Mouse (Mus musculus) liver, adult 2 months (tissue): ENCODE results near the gene Adm2. TPM values are rescaled to one million over a fixed set of nuclear protein-coding genes. Genes with fewer than 3 reads are reported as not detected.

ENCODE experiments used
- DNase-seq: peaks from one replicate; pipeline ENCODE4 v3.0.0-alpha.2; 2011; ENCODE audit warnings: low read depth, low spot score; ENCODE audit errors: extremely low read depth
- H3K27ac ChIP-seq: fragments of 200-500 bp; replicated peaks from 2 replicates; pipeline ENCODE4 v1.5.1; 2012; ENCODE audit warnings: low read depth, mild to moderate bottlenecking, control low read depth, inconsistent platforms, low read length; ENCODE audit not compliant: insufficient read depth
- H3K27me3 ChIP-seq: fragments of 200-500 bp; 2 replicates; pipeline ENCODE4 v1.6.1; 2012; ENCODE audit warnings: mild to moderate bottlenecking, moderate library complexity, low read length, inconsistent platforms; ENCODE audit not compliant: control insufficient read depth, insufficient read depth
- H3K36me3 ChIP-seq: fragments of 200-500 bp; 2 replicates; pipeline ENCODE4 v1.6.1; 2012; ENCODE audit warnings: low read length, inconsistent platforms; ENCODE audit not compliant: control insufficient read depth, insufficient read depth
- H3K4me1 ChIP-seq: fragments of 200-500 bp; 2 replicates; pipeline ENCODE4 v1.6.1; 2011; ENCODE audit warnings: low read length; ENCODE audit not compliant: control insufficient read depth, insufficient read depth
- H3K4me3 ChIP-seq: fragments of 200-500 bp; 2 replicates; pipeline ENCODE4 v1.5.1; 2011; ENCODE audit warnings: low read depth, mild to moderate bottlenecking, control low read depth, low read length, moderate library complexity; ENCODE audit not compliant: insufficient read depth
- H3K79me2 ChIP-seq: fragments of 200-500 bp; 2 replicates; pipeline ENCODE4 v1.6.1; 2012; ENCODE audit warnings: inconsistent platforms, mild to moderate bottlenecking, low read length, moderate library complexity; ENCODE audit not compliant: control insufficient read depth, insufficient read depth
- H3K9ac ChIP-seq: fragments of 200-500 bp; 2 replicates; pipeline ENCODE4 v1.6.1; 2012; ENCODE audit warnings: low read depth, mild to moderate bottlenecking, control low read depth, inconsistent platforms, low read length
- CTCF ChIP-seq: fragments of 200-500 bp; IDR thresholded peaks from 2 replicates; pipeline ENCODE4 v1.5.1; 2011; ENCODE audit warnings: low read depth, low read length, control low read depth
- POLR2A ChIP-seq: fragments of 200-500 bp; IDR thresholded peaks from 2 replicates; pipeline ENCODE4 v1.6.1; 2011; ENCODE audit warnings: low read length, control low read depth; ENCODE audit not compliant: insufficient read depth; ENCODE audit errors: extremely low read depth
- WGBS: fragments of 180-500 bp; shearing (Covaris S2); methylation state at CpG from one replicate; pipeline ENCODE4 v1.1.7; 2018; 5-methylcytosine and 5-hydroxymethylcytosine counted together
- polyA plus RNA-seq: library from polyadenylated mRNA; depleted of rRNA; stranded (reverse); fragments of >200 nt; gene quantifications from 2 replicates; pipeline ENCODE4 v1.2.3, GENCODE M21; 2012
- total RNA-seq: library from RNA; depleted of rRNA; stranded (reverse); fragments of >200 nt; gene quantifications from 2 replicates; pipeline ENCODE4 v1.2.3, GENCODE M21; 2014

Gene Adm2
- total and polyA plus RNA-seq, 2 experiments: not detected

GRCm38 (mm10) chr15:89300600-89300999 lies 21.9 kb upstream of the Adm2 start:
- 96% methylated on average over 8 of the region's 8 CpGs for WGBS
- no peaks in the 10 kb centered on the region for H3K27me3 ChIP-seq
- peaks cover 16% of the 10 kb centered on the region for H3K36me3 ChIP-seq
- no peaks in the 10 kb centered on the region for H3K4me1 ChIP-seq
- H3K27ac ChIP-seq: no peak overlapping the region
- H3K4me3 ChIP-seq: no peak overlapping the region
- H3K9ac ChIP-seq: no peak overlapping the region
- no peaks in the 10 kb centered on the region for H3K79me2 ChIP-seq
- TF ChIP-seq POLR2A (no peak), CTCF (no peak)
- no peak for DNase-seq

- Histone ChIP-seq H3K27ac (no peak overlapping the region), H3K27me3 (no peaks in the 10 kb centered on the region), H3K4me1 (no peaks in the 10 kb centered on the region; the same call in 1 of the 2 replicates), H3K9ac (no peak overlapping the region), H3K79me2 (peaks cover 30% of the 10 kb centered on the region; the same call in 1 of the 2 replicates), H3K36me3 (peaks cover 9% of the 10 kb centered on the region), H3K4me3 (no peak overlapping the region)
- TF ChIP-seq POLR2A (no peak), CTCF (no peak)
- WGBS: 82% methylated on average over 1 of the region's 1 CpGs
- DNase-seq: no peak
These were observed 16.6 kb upstream of the Adm2 start for GRCm38 (mm10) chr15:89305966-89306365.

GRCm38 (mm10) chr15:89307461-89307860 lies 15.1 kb upstream of the Adm2 start:
- DNase-seq: no peak
- TF ChIP-seq CTCF (no peak), POLR2A (no peak)
- H3K79me2 ChIP-seq: peaks cover 40% of the 10 kb centered on the region
- no peak overlapping the region for H3K4me3 ChIP-seq
- H3K4me1 ChIP-seq: no peaks in the 10 kb centered on the region; the same call in 1 of the 2 replicates
- no peak overlapping the region for H3K27ac ChIP-seq
- WGBS: 90% methylated on average over 13 of the region's 13 CpGs
- H3K36me3 ChIP-seq: no peaks in the 10 kb centered on the region; the same call in 1 of the 2 replicates
- H3K27me3 ChIP-seq: no peaks in the 10 kb centered on the region
- no peak overlapping the region for H3K9ac ChIP-seq

- 89% methylated on average over 7 of the region's 7 CpGs for WGBS
- no peak for DNase-seq
- Histone ChIP-seq H3K9ac (no peak overlapping the region), H3K27ac (no peak overlapping the region), H3K4me3 (no peak overlapping the region), H3K36me3 (no peaks in the 10 kb centered on the region; the same call in 1 of the 2 replicates), H3K4me1 (peaks cover 4% of the 10 kb centered on the region), H3K79me2 (peaks cover 51% of the 10 kb centered on the region), H3K27me3 (no peaks in the 10 kb centered on the region)
- no peak for TF ChIP-seq POLR2A
- no peak for TF ChIP-seq CTCF
These were observed 13.9 kb upstream of the Adm2 start for GRCm38 (mm10) chr15:89308406-89309139.

GRCm38 (mm10) chr15:89309962-89310498 lies 12.5 kb upstream of the Adm2 start:
- no peak overlapping the region for H3K9ac ChIP-seq
- peaks cover 11% of the 10 kb centered on the region for H3K4me1 ChIP-seq
- H3K4me3 ChIP-seq: no peak overlapping the region
- no peak for TF ChIP-seq CTCF
- no peak for TF ChIP-seq POLR2A
- DNase-seq: no peak
- 45% methylated on average over 6 of the region's 6 CpGs for WGBS
- H3K36me3 ChIP-seq: no peaks in the 10 kb centered on the region; the same call in 1 of the 2 replicates
- no peak overlapping the region for H3K27ac ChIP-seq
- peaks cover 65% of the 10 kb centered on the region for H3K79me2 ChIP-seq
- no peaks in the 10 kb centered on the region for H3K27me3 ChIP-seq

GRCm38 (mm10) chr15:89313359-89313758 lies 9.2 kb upstream of the Adm2 start:
- whole genome bisulfite sequencing: 64% methylated on average over 4 of the region's 4 CpGs
- Histone ChIP-seq H3K4me3 (no peak overlapping the region), H3K79me2 (peaks cover 59% of the 10 kb centered on the region), H3K9ac (no peak overlapping the region), H3K36me3 (no peaks in the 10 kb centered on the region), H3K27ac (no peak overlapping the region), H3K4me1 (peaks cover 14% of the 10 kb centered on the region), H3K27me3 (no peaks in the 10 kb centered on the region)
- no peak for DNase-seq
- TF ChIP-seq POLR2A (no peak), CTCF (no peak)
